Mouse (Mus musculus) hindbrain, embryonic 14.5 days (tissue): ENCODE data around the gene Ets2. TPM values are rescaled to one million over a fixed set of nuclear protein-coding genes. Genes with fewer than 3 reads are reported as not detected.
"Not testable (repeated sequence)": the region's sequence is repeated elsewhere in the genome, so short reads cannot be mapped to it uniquely, and the experiment has no call there.

Experiments
- ATAC-seq: fragments of 200-750 bp; cut with Nextera tagmentation; 2 replicates; pipeline ENCODE4 v1.8.0; 2017; ENCODE audit warnings: moderate number of reproducible peaks, mild to moderate bottlenecking, moderate TSS enrichment, moderate library complexity; ENCODE audit not compliant: low FRiP score
- DNase-seq: peaks from one replicate; pipeline ENCODE4 v3.0.0-alpha.2; 2015; ENCODE audit warnings: low spot score
- H3K27ac ChIP-seq: fragments of 300-500 bp; sonication (generic); 2 replicates; pipeline ENCODE4 v1.5.1; 2014; ENCODE audit warnings: mild to moderate bottlenecking, moderate library complexity
- H3K27me3 ChIP-seq: fragments of 300-500 bp; sonication (generic); 2 replicates; pipeline ENCODE4 v1.6.1; 2014; ENCODE audit warnings: mild to moderate bottlenecking, low read length, mixed read lengths; ENCODE audit not compliant: control insufficient read depth, insufficient read depth
- H3K36me3 ChIP-seq: fragments of 300-500 bp; sonication (generic); replicated peaks from 2 replicates; pipeline ENCODE4 v1.6.1; 2014; ENCODE audit not compliant: control insufficient read depth, insufficient read depth
- H3K4me1 ChIP-seq: fragments of 300-500 bp; sonication (generic); replicated peaks from 2 replicates; pipeline ENCODE4 v1.6.1; 2014; ENCODE audit warnings: antibody characterized with exemption, low read length, mixed read lengths; ENCODE audit not compliant: control insufficient read depth, insufficient read depth
- H3K4me2 ChIP-seq: fragments of 300-500 bp; sonication (generic); replicated peaks from 2 replicates; pipeline ENCODE4 v1.6.1; 2014; ENCODE audit warnings: mild to moderate bottlenecking, moderate library complexity
- H3K4me3 ChIP-seq: fragments of 300-500 bp; sonication (generic); replicated peaks from 2 replicates; pipeline ENCODE4 v1.5.1; 2014; ENCODE audit warnings: mild to moderate bottlenecking, low read length
- H3K9ac ChIP-seq: fragments of 300-500 bp; sonication (generic); 2 replicates; pipeline ENCODE4 v1.6.1; 2014
- H3K9me3 ChIP-seq: fragments of 300-500 bp; sonication (generic); 2 replicates; pipeline ENCODE4 v1.6.1; 2016; ENCODE audit warnings: low read length; ENCODE audit not compliant: control insufficient read depth
- WGBS: fragments of 180-500 bp; shearing (Covaris S2); extraction: QIAGEN DNeasy Blood & Tissue Kit; methylation state at CpG from one replicate; pipeline ENCODE4 v1.1.7; 2014; 5-methylcytosine and 5-hydroxymethylcytosine counted together
- polyA plus RNA-seq: library from polyadenylated mRNA; unstranded; fragments of >200 nt; fragmentation: Nextera tagmentation; extraction: Ambion mirVana; gene quantifications from 2 replicates; pipeline ENCODE4 v1.2.1, GENCODE M21; 2014

Ets2 gene
- polyA plus RNA-seq, 1 experiment from 2014 or later, result 20.6 TPM

DNA sequence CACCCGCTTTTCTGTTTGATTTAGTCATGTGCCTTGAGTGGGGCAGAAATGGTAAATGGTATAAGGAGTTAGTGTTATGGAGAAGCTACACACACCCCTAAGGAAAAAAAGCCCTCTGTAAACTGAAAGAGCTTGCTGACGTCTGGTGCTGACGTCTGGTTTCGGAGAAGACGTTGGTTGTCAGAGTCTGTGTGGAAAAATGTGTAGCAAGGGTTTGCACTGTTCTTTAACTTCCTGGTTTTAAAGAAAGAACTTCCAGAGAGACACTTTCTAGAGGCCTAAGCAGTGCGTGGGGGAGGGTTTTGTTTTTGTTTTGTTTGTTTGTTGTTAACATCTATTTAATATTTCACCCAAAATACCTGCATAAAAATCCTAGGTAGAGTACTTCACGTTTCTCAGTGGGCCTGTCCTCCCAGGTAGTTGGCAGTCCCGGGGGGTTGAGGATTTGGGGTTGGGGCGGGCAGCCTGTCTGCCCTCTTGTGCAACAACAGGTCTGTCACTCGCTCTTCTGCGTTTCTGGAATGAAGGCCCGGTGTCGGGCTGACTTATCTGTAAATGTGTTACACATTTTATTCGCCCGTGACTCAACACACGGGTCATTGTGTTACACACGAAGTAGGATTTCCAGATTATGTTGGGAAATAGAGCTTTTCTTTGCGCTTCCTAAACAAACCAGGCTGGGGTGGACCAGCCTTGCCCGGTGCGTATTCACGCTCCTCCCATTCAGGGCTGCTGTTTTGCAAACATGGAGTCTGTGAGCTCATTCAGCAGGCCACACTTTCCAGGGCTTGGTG is 6.5 kb downstream of the Ets2 start:
- Histone ChIP-seq H3K9me3 (no peaks in the 10 kb centered on the region), H3K36me3 (peaks cover 33% of the 10 kb centered on the region), H3K4me3 (no peak overlapping the region), H3K27me3 (no peaks in the 10 kb centered on the region), H3K27ac (no peak overlapping the region), H3K4me1 (peaks cover 16% of the 10 kb centered on the region), H3K4me2 (no peak overlapping the region), H3K9ac (no peak overlapping the region)
- DNase-seq (no peak), ATAC-seq (no peak)
- 85% methylated on average over 21 of the region's 21 CpGs for WGBS

DNA sequence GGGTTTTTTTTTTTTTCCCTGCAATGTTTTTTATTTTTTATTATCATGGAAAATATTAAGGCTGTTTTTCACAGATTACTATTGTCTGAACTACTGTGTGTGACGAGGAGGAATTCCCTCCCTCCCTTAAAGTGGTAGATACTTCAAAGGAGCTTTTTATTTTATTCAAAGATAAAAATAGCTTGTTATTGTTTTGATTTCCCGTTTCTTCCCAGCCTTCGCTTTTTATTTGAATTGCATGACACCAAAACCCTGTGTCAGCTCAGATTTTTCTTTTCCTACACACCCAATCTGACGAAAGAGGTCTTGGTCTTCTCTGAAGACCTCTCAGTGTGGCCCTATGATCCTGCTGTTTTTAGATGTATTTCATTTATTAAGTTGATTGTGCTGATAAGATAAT is 7.3 kb downstream of the Ets2 start:
- no peak overlapping the region for H3K9ac ChIP-seq
- H3K4me1 ChIP-seq, result peaks cover 10% of the 10 kb centered on the region
- no peaks in the 10 kb centered on the region for H3K9me3 ChIP-seq
- H3K36me3 ChIP-seq, result peaks cover 40% of the 10 kb centered on the region
- no peak overlapping the region for H3K4me2 ChIP-seq
- no peak overlapping the region for H3K27ac ChIP-seq
- DNase-seq (no peak), ATAC-seq (no peak)
- no peaks in the 10 kb centered on the region for H3K27me3 ChIP-seq
- WGBS, result 77% methylated on average over 4 of the region's 4 CpGs
- H3K4me3 ChIP-seq, result no peak overlapping the region

DNA sequence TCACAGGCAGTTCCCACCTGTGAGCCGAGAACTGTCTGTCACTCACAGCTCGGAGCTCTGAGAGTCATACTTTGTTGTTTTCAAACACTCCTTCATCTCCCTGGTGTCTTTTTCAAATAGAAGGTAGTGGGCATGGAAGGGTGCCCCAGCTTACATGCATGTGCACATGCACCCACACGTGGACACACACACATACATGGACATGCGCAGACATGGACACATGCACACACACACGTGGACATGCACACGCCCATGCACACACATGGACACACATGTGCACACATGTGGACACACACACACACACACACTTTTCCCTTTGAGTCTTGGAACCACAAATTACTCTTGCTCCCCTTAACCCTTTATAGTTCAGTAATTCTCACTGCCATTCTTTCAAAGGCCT is 8.3 kb downstream of the Ets2 start:
- H3K27me3 ChIP-seq, result no peaks in the 10 kb centered on the region
- no peak overlapping the region for H3K27ac ChIP-seq
- H3K4me2 ChIP-seq, result no peak overlapping the region
- H3K9me3 ChIP-seq, result no peaks in the 10 kb centered on the region
- WGBS, result 96% methylated on average over 6 of the region's 6 CpGs
- no peak overlapping the region for H3K9ac ChIP-seq
- no peak overlapping the region for H3K4me3 ChIP-seq
- DNase-seq, result no peak
- no peak for ATAC-seq
- H3K4me1 ChIP-seq, result peaks cover under 1% of the 10 kb centered on the region
- peaks cover 50% of the 10 kb centered on the region for H3K36me3 ChIP-seq

- ATAC-seq (no peak), DNase-seq (no peak)
- Histone ChIP-seq H3K4me1 (no peaks in the 10 kb centered on the region), H3K9ac (no peak overlapping the region), H3K4me2 (no peak overlapping the region), H3K4me3 (no peak overlapping the region), H3K9me3 (no peaks in the 10 kb centered on the region), H3K27ac (no peak overlapping the region), H3K36me3 (peaks cover 70% of the 10 kb centered on the region), H3K27me3 (no peaks in the 10 kb centered on the region)
- 93% methylated on average over 10 of the region's 10 CpGs for WGBS
Measured at GRCm38 (mm10) chr16:95712121-95712520, 10.2 kb downstream of the Ets2 start.

- not testable (repeated sequence) for H3K4me1 ChIP-seq, H3K27me3 ChIP-seq, H3K9me3 ChIP-seq, H3K4me3 ChIP-seq, ATAC-seq, H3K9ac ChIP-seq, H3K4me2 ChIP-seq, DNase-seq, H3K27ac ChIP-seq
- 91% methylated on average over 2 of the region's 2 CpGs for WGBS
- H3K36me3 ChIP-seq, result peaks cover 80% of the 10 kb centered on the region
Measured at GRCm38 (mm10) chr16:95713077-95713476, 11.2 kb downstream of the Ets2 start.

DNA sequence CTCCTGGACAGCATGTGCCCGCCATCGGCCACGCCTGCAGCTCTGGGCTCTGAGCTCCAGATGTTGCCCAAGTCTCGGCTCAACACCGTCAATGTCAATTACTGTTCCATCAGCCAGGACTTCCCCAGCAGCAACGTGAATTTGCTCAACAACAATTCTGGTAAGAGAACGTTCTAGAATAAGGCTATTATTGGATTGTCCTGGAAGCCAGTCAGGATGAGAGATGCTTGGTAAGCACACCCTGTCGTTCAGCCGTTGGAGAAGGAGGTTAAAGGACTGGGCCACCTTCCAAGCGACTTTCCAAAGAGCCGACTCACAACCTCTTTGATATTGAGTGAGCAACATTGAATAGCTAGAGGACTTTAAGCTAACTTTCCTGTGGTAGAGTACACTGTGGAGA is 13.2 kb downstream of the Ets2 start:
- Histone ChIP-seq H3K4me2 (no peak overlapping the region), H3K9me3 (no peaks in the 10 kb centered on the region), H3K9ac (no peak overlapping the region), H3K27me3 (no peaks in the 10 kb centered on the region), H3K27ac (no peak overlapping the region), H3K4me1 (no peaks in the 10 kb centered on the region), H3K36me3 (peaks cover 90% of the 10 kb centered on the region), H3K4me3 (no peak overlapping the region)
- 97% methylated on average over 11 of the region's 11 CpGs for WGBS
- no peak for DNase-seq
- ATAC-seq, result no peak

DNA sequence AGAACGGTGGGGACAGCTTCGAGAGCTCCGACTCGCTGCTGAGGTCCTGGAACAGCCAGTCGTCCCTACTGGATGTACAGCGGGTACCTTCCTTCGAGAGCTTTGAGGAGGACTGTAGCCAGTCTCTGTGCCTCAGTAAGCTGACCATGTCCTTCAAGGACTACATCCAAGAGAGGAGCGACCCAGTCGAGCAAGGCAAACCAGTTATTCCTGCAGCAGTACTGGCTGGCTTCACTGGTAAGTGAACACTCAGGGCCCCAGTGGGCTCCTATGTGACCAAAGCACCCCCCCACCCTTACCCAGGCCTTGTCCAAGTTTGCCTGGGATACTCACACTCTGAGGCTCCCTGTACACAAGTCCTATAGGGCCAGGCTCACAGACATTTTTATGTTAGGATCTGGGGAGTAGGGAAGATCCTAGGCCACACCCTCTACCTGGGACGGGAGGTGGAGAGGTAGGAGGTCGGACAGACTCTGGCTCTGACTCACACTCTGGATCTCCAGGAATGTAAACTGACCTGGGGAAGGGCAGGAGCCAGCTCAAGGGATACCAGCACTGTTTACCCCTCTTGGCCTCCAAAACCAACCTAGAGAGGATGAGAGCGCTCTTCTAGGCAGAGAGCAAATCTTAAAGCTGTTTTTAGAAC is 14.3 kb downstream of the Ets2 start:
- Histone ChIP-seq H3K27me3 (no peaks in the 10 kb centered on the region), H3K4me2 (no peak overlapping the region), H3K9me3 (0 out of 2 replicates have a peak, but pooled peaks cover under 1% of the 10 kb centered on the region), H3K4me1 (no peaks in the 10 kb centered on the region), H3K4me3 (no peak overlapping the region), H3K36me3 (peaks cover 91% of the 10 kb centered on the region), H3K27ac (no peak overlapping the region), H3K9ac (no peak overlapping the region)
- 95% methylated on average over 12 of the region's 12 CpGs for WGBS
- ATAC-seq, result no peak
- DNase-seq, result no peak

DNA sequence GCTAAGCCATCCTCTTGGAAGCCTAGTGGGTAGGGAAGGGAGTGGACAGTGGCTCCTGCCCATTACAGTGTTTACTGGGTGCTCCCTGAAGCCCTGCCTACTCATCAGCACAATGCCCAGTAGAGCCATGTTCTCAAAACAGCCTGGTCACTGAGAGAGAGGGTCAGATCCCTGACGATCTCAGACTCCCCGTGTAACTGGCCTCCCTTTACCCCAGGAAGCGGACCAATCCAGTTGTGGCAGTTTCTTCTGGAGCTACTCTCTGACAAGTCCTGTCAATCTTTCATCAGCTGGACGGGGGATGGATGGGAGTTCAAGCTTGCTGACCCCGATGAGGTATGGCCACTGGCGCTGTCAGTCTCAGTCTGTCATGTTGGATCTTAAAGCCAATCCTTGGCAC is 15.8 kb downstream of the Ets2 start:
- Histone ChIP-seq H3K4me2 (no peak overlapping the region), H3K4me1 (no peaks in the 10 kb centered on the region), H3K9me3 (peaks cover 4% of the 10 kb centered on the region; the same call in 1 of the 2 replicates), H3K27ac (no peak overlapping the region), H3K36me3 (peaks cover 82% of the 10 kb centered on the region), H3K9ac (no peak overlapping the region), H3K27me3 (no peaks in the 10 kb centered on the region), H3K4me3 (no peak overlapping the region)
- 97% methylated on average over 6 of the region's 6 CpGs for WGBS
- DNase-seq, result no peak
- no peak for ATAC-seq

GRCm38 (mm10) chr16:95718119-95718518 is 16.2 kb downstream of the Ets2 start:
- no peak overlapping the region for H3K4me3 ChIP-seq

More at GRCm38 (mm10) chr16:95718119-95718518, 16.2 kb downstream of the Ets2 start:
- peaks cover 81% of the 10 kb centered on the region for H3K36me3 ChIP-seq
- no peaks in the 10 kb centered on the region for H3K27me3 ChIP-seq
- no peak overlapping the region for H3K27ac ChIP-seq
- no peak overlapping the region for H3K9ac ChIP-seq
- 95% methylated on average over 4 of the region's 4 CpGs for WGBS
- H3K9me3 ChIP-seq, result peaks cover 4% of the 10 kb centered on the region; the same call in 1 of the 2 replicates
- ATAC-seq, result no peak
- no peak for DNase-seq
- no peak overlapping the region for H3K4me2 ChIP-seq
- no peaks in the 10 kb centered on the region for H3K4me1 ChIP-seq
